Mouse (Mus musculus) adrenal gland, postnatal 0 days (tissue): ENCODE measurements around the gene Olfr305. TPM values are rescaled to one million over a fixed set of nuclear protein-coding genes. Genes with fewer than 3 reads are reported as not detected.

ENCODE experiments used
- polyA plus RNA-seq: library from polyadenylated mRNA; unstranded; fragments of >200 nt; fragmentation: Nextera tagmentation; extraction: Ambion mirVana; gene quantifications from 2 replicates; pipeline ENCODE4 v1.2.1, GENCODE M21; 2015

The Olfr305 gene
- not detected in 2 replicates for polyA plus RNA-seq

GRCm38 (mm10) chr7:86366828-86367227, at the start of gene Olfr305:
Gene Olfr305 (minus strand): TSS chr7:86366928.

GRCm38 (mm10) chr7:86403546-86403945, 36.8 kb upstream of the Olfr305 start, which contains the start of gene Olfr301:
Gene Olfr301 (plus strand): TSS chr7:86403846.

GRCm38 (mm10) chr7:86397689-86398088, 31.0 kb upstream of the Olfr305 start, which contains the start of gene Olfr303:
Gene Olfr303 (minus strand): TSS chr7:86397789.

GRCm38 (mm10) chr7:86386558-86386957, 19.8 kb upstream of the Olfr305 start, which contains the start of gene Olfr304:
Gene Olfr304 (minus strand): TSS chr7:86386658.

GRCm38 (mm10) chr7:86337486-86337885, 29.2 kb downstream of the Olfr305 start, which contains the start of gene Olfr307:
Gene Olfr307 (minus strand): TSS chr7:86337586.

GRCm38 (mm10) chr7:86325530-86325929, 41.2 kb downstream of the Olfr305 start, which contains the start of gene Olfr308:
Gene Olfr308 (minus strand): TSS chr7:86325630.

GRCm38 (mm10) chr7:86313608-86314007, 53.1 kb downstream of the Olfr305 start, which contains the start of gene Olfr309:
Gene Olfr309 (minus strand): TSS chr7:86313708.

Other genes starting within 250 kb of the Olfr305 start
- not detected in 2 replicates for gene Vmn2r75, start 195.2 kb downstream of the Olfr305 start, polyA plus RNA-seq
- not detected in 2 replicates for gene Vmn2r76, start 120.6 kb downstream of the Olfr305 start, polyA plus RNA-seq
- not detected in 2 replicates for gene Olfr310, start 89.8 kb downstream of the Olfr305 start, polyA plus RNA-seq
- gene Olfr309, start 53.2 kb downstream of the Olfr305 start, polyA plus RNA-seq, result not detected in 2 replicates
- not detected in 2 replicates for gene Olfr308, start 41.3 kb downstream of the Olfr305 start, polyA plus RNA-seq
- gene Olfr307, start 29.3 kb downstream of the Olfr305 start, polyA plus RNA-seq, result not detected in 2 replicates
- gene Olfr304, start 19.7 kb upstream of the Olfr305 start, polyA plus RNA-seq, result not detected in 2 replicates
- not detected in 2 replicates for gene Olfr303, start 30.9 kb upstream of the Olfr305 start, polyA plus RNA-seq
- gene Olfr301, start 36.9 kb upstream of the Olfr305 start, polyA plus RNA-seq, result not detected in 2 replicates
- not detected in 2 replicates for gene Olfr299, start 93.0 kb upstream of the Olfr305 start, polyA plus RNA-seq
- not detected in 2 replicates for gene Olfr298, start 125.6 kb upstream of the Olfr305 start, polyA plus RNA-seq
- not detected in 2 replicates for gene Olfr297, start 153.0 kb upstream of the Olfr305 start, polyA plus RNA-seq
- gene Olfr295, start 216.9 kb upstream of the Olfr305 start, polyA plus RNA-seq, result not detected in 2 replicates
- not detected in 2 replicates for gene Olfr294, start 249.7 kb upstream of the Olfr305 start, polyA plus RNA-seq